Mouse (Mus musculus) midbrain, embryonic 16.5 days (tissue): ENCODE results near the gene Mlec. TPM values are rescaled to one million over a fixed set of nuclear protein-coding genes. Genes with fewer than 3 reads are reported as not detected.

Experiments
- ATAC-seq: fragments of 200-750 bp; cut with Nextera tagmentation; 2 replicates; pipeline ENCODE4 v1.8.0; 2017; ENCODE audit warnings: moderate TSS enrichment
- H3K27ac ChIP-seq: fragments of 300-500 bp; sonication (generic); 2 replicates; pipeline ENCODE4 v1.5.1; 2014; ENCODE audit warnings: mild to moderate bottlenecking, low read length, mixed read lengths
- H3K27me3 ChIP-seq: fragments of 300-500 bp; sonication (generic); 2 replicates; pipeline ENCODE4 v1.6.1; 2014; ENCODE audit warnings: low read depth, low read length, mixed read lengths; ENCODE audit not compliant: control insufficient read depth, insufficient read depth
- H3K36me3 ChIP-seq: fragments of 300-500 bp; sonication (generic); 2 replicates; pipeline ENCODE4 v1.6.1; 2014; ENCODE audit warnings: mild to moderate bottlenecking, low read length, moderate library complexity, mixed read lengths; ENCODE audit not compliant: control insufficient read depth, insufficient read depth
- H3K4me1 ChIP-seq: fragments of 300-500 bp; sonication (generic); 2 replicates; pipeline ENCODE4 v1.6.1; 2014; ENCODE audit warnings: mild to moderate bottlenecking, low read length, mixed read lengths; ENCODE audit not compliant: control insufficient read depth, insufficient read depth
- H3K4me2 ChIP-seq: fragments of 300-500 bp; sonication (generic); 2 replicates; pipeline ENCODE4 v1.6.1; 2014; ENCODE audit warnings: mild to moderate bottlenecking, low read length, mixed read lengths
- H3K4me3 ChIP-seq: fragments of 300-500 bp; sonication (generic); 2 replicates; pipeline ENCODE4 v1.5.1; 2014; ENCODE audit warnings: low read depth, mild to moderate bottlenecking, low read length, moderate library complexity, mixed read lengths
- H3K9ac ChIP-seq: fragments of 300-500 bp; sonication (generic); 2 replicates; pipeline ENCODE4 v1.6.1; 2014; ENCODE audit warnings: low read depth, low read length, mixed read lengths
- H3K9me3 ChIP-seq: fragments of 300-500 bp; sonication (generic); replicated peaks from 2 replicates; pipeline ENCODE4 v1.6.1; 2014; ENCODE audit warnings: mild to moderate bottlenecking, low read length, mixed read lengths; ENCODE audit not compliant: control insufficient read depth, poor library complexity, severe bottlenecking
- WGBS: fragments of 180-500 bp; shearing (Covaris S2); extraction: QIAGEN DNeasy Blood & Tissue Kit; methylation state at CpG from one replicate; pipeline ENCODE4 v1.1.7; 2014; 5-methylcytosine and 5-hydroxymethylcytosine counted together
- polyA plus RNA-seq: library from polyadenylated mRNA; unstranded; fragments of >200 nt; fragmentation: Nextera tagmentation; extraction: Ambion mirVana; gene quantifications from 2 replicates; pipeline ENCODE4 v1.2.1, GENCODE M21; 2015

Gene Mlec
- polyA plus RNA-seq = 22.9 and 25.4 TPM in 2 replicates

DNA sequence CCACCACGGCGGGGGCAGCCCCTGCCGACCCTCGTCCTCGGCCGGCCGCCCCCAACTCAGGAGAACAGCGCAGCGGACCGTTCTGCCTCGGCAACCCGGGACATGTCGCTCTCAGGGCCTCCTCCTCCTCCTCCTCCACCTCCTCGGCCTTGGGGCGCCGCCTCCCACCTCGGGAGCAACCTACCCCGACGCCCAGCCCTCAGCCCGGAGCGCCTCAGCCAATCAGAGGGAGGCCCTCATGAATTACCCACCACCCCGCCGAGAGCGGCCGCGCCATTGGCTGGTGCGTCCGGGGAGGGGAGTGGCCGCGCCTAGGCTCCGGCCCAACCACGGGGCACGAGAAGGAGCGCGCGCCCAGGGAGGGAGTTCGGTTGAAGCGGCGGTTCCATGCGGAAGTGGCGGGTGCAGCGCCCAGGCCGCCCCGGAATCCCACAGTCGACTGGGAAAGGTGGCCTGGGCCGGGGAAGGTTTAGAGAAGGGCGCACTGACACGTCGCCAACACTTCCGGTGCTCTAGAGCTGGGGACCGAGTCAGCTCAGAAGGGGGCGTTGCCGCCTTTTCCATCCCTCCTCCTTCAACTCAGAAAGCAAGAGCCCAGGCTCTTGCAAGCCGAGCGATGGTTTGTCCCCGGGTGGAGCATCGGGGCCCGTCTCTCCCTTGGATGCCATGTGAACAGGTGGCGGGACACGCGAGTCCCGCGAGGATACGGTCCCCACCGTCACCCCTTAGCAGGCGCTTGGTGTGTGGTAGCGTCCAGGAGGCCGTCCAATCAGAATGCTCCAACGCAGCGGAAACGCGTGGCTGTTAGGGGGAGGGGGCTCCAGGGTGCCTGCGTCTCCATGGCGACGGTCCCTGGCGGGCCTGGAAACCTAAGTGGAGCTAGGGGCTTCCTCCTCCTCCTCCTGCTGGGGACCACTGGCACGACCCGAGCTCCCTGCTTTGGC lies at the start of gene Mlec:
TSS of gene Mlec (minus strand) at position 140 of the 944 bp plus-strand sequence.
- H3K4me1 ChIP-seq = peaks cover 29% of the 10 kb centered on the region
- ATAC-seq = peak; percentile 98

DNA sequence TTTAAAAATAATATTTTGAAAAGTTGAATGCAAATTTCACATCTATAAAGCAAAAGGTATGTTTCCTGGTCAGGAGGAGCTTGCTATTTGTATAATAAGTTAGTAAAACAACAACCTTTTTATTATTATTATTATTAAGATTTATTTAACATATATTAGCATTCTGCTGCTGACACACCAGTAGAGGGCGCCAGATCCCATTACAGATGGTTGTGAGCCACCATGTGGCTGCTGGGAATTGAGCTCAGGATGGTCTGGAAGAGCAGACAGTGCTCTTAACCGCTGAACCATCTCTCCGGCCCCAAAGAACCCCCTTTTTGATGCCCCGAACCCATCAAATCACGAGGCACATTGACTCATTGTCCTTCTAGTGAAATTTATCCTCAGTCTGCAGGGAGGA lies 49.3 kb upstream of the Mlec start:
- Histone ChIP-seq H3K9ac (no peak overlapping the region), H3K4me1 (peaks cover 11% of the 10 kb centered on the region), H3K9me3 (no peaks in the 10 kb centered on the region), H3K4me3 (no peak overlapping the region), H3K4me2 (no peak overlapping the region), H3K36me3 (no peaks in the 10 kb centered on the region), H3K27me3 (no peaks in the 10 kb centered on the region), H3K27ac (no peak overlapping the region)
- 61% methylated on average over 5 of the region's 5 CpGs for WGBS
- no peak for ATAC-seq

More for the DNA sequence above, at the start of gene Mlec:
- no peaks in the 10 kb centered on the region for H3K27me3 ChIP-seq
- 0% methylated on average over 66 of the region's 78 CpGs for WGBS
- H3K4me3 ChIP-seq = peak within 1 kb of the TSS; percentile 94
- no peaks in the 10 kb centered on the region for H3K36me3 ChIP-seq
- H3K9ac ChIP-seq = peak within 1 kb of the TSS; percentile 97
- peak within 1 kb of the TSS; percentile 95 for H3K4me2 ChIP-seq
- H3K27ac ChIP-seq = peak within 1 kb of the TSS; percentile 100
- no peaks in the 10 kb centered on the region for H3K9me3 ChIP-seq

DNA sequence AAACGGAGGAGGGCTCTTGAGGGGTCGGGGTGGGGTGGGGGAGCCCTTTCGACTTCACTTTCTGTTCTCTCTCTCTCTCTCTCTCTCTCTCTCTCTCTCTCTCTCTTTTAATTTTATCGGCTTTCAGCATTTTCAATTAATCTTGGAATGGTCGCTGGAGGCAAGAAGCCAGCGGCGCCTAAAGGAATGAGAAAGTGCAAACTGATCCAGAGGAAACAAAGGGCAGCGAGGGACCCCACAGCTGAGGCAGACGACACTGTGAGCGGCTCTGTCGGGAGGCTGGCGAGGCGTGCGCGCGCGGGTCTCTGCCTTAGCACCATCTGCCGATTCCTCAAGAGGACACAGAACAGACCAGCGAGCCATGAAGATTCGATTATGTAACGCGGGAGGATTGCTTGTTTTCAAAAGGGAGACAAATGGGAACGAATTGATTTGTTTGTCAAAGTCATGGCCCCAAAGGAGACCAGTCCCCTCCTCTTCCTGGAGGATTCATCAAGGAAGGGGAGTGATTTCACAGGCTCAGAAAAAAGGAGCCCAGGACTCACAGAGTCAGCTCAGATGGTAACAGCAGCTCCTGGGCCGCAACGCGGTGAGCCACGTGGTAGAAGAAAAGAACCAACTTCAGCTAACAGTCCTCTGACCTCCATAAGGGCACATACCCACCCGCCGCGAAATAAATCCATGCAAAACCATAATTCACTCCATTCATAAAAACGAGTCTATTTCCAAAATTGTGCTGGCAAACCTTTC lies 46.8 kb upstream of the Mlec start:
- ATAC-seq = peak; percentile 89
- 2% methylated on average over 31 of the region's 31 CpGs for WGBS

DNA sequence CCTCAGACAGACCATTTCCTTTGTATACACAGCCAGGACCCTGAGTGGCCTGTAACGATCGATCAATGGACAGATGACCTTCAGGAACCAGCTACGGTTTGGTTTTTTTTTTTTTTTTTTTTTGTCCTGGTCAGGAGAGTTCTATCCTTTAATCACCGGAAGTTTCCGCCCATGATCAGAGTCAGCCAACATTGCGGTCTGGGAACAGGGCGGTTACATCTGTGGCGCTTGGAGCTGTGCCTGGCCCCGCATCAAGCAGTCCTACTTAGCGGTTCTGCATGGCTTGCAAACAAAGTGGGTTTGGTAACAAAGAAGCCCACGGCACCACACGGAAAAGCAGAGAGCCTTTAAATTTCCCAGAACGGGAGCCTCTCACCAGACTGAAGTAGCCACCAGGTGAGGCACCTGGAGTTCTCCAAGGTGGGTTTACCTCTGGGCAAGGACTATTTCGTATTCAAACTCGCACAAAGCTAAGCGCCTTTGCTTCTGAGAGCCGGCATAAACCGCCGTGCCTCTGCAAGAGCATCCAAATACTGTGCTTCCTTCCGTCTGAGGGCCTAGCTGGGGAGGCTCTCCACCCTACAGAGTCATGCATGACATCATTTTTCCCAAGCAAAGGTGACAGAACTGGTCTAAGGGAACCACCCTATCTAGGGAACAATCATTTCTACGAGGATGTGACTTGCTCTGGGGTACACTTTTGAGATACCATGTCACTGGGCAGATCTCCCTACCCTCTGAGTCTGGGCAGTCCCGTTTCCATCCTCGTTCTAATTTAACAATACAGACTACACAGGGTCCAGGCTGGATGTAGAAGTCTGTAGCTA lies 46.0 kb upstream of the Mlec start:
- Histone ChIP-seq H3K27ac (peak overlapping the region; percentile 1; the same call in 1 of the 2 replicates), H3K27me3 (no peaks in the 10 kb centered on the region), H3K36me3 (no peaks in the 10 kb centered on the region), H3K4me1 (peaks cover 11% of the 10 kb centered on the region), H3K4me3 (peak overlapping the region; percentile 26), H3K9ac (peak overlapping the region; percentile 55; the same call in 1 of the 2 replicates), H3K4me2 (peak overlapping the region; percentile 60), H3K9me3 (no peaks in the 10 kb centered on the region)
- 9% methylated on average over 23 of the region's 23 CpGs for WGBS
- 0 out of 2 replicates have a peak, but pooled peaks have one; percentile 62 for ATAC-seq

More for the DNA sequence above, 46.8 kb upstream of the Mlec start:
- H3K27ac ChIP-seq = peak overlapping the region; percentile 47; the same call in 1 of the 2 replicates
- peak overlapping the region; percentile 55; the same call in 1 of the 2 replicates for H3K9ac ChIP-seq
- H3K27me3 ChIP-seq = no peaks in the 10 kb centered on the region
- peak overlapping the region; percentile 60 for H3K4me2 ChIP-seq
- H3K36me3 ChIP-seq = no peaks in the 10 kb centered on the region
- no peaks in the 10 kb centered on the region for H3K9me3 ChIP-seq
- peak overlapping the region; percentile 26 for H3K4me3 ChIP-seq
- H3K4me1 ChIP-seq = peaks cover 11% of the 10 kb centered on the region

DNA sequence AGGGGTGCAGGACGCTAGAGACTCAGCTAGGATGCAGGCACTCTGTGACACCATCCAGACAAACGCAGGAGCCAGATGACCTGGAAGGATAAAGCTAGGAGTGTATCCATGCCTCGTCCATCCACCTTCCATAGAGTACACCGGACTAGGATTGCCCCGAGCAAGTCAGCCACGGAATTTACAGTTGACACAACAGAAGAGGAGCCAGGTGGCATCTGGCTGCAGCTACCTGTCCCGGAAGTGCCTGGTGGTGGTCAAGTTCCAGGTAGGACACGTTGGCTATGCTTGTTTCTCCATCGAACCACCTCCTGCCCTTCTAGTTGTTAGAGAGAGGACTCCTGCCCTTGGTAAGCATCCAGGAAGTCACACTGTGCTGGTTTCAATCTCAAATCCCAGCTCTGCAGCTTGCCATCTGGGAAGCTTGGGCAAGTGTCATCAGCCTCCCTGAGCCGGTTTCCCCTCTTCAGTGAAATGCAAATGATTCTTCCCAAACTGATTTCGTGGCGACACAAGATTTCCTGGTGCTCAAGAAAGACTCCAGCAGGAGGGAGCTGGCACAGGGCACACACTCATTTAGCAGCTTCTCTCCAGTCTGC lies 36.7 kb upstream of the Mlec start:
- H3K9ac ChIP-seq = peak overlapping the region; percentile 78

DNA sequence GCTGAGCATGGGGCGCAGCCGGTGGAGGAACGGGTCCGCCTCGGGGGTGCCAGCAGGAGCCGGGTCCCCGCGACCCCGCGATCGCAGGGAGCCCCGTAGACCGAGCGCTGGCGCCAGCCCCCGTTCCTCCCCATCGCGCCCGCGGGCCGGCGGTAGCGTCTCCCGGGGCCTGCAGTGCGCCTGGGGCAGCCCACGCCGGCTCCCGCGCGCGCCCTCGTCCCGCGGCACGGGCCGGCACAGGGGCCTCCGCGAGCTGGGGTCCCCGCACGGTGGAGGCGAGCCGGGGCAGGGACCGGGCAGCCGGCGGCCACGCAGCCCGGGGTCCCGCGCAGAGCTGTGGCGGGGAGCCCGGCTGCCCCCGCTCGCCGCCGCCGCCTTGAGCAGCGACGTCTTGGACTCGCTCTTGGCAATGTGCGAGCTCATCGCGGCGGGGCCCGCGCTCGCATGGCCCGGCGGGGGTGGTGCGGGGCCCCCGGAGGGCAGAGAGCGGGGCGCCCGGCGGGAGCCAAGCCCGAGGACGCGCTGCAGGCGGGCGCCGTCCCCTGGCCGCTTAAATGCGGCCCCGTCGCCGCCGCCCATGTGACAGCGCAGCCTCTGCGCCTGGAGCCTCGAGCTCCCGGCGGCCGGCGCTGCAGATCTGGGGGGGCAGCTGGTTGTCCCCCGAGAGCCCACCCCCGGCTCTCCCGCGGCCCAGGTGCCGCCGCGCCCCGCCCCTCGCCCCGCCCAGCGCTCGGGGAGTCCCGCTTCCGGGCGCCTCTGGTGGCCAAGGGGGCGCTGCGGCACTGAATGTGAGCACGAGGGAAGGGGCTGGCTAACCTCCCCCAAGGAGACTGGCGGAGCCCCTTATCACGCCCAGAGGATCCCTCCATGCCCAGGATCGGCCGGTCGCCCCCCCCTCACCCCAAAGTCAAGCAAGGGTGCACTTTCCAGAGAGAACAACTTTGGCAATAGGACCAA lies 36.0 kb upstream of the Mlec start, which contains the start of gene Cabp1:
TSS of gene Cabp1 (minus strand) at position 713 of the 957 bp plus-strand sequence.
- ATAC-seq = peak; percentile 71
- H3K27me3 ChIP-seq = peaks cover 18% of the 10 kb centered on the region

More for the DNA sequence above, 36.7 kb upstream of the Mlec start:
- H3K27me3 ChIP-seq = peaks cover 18% of the 10 kb centered on the region
- H3K36me3 ChIP-seq = no peaks in the 10 kb centered on the region
- WGBS = 6% methylated on average over 12 of the region's 12 CpGs
- H3K27ac ChIP-seq = no peak overlapping the region
- H3K4me1 ChIP-seq = peaks cover 17% of the 10 kb centered on the region
- H3K9me3 ChIP-seq = no peaks in the 10 kb centered on the region
- ATAC-seq = no peak; the same call in 1 of the 2 replicates
- peak overlapping the region; percentile 99 for H3K4me2 ChIP-seq
- peak overlapping the region; percentile 60; the same call in 1 of the 2 replicates for H3K4me3 ChIP-seq

DNA sequence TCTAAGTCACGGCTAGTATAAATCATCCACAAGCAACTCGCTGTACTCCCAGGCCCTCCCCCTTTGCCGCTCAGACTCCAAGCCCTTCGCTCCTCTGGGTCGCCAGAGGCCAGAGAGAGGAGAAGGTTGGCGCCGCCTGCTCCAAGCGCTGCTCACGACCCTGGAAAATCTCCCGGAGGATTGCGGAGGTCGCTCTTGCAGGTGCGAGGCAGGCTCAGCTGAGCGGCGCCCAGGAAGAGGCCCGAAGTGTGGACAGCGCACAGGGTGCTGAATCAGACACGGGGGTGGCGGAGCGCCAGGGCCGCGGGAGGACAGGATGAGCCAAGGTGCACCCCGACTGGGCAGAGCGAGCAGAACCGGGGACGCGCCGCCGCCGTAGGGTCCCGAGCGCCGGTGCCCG lies 35.2 kb upstream of the Mlec start:
- Histone ChIP-seq H3K9ac (peak overlapping the region; percentile 78), H3K9me3 (no peaks in the 10 kb centered on the region), H3K4me1 (peaks cover 17% of the 10 kb centered on the region), H3K36me3 (no peaks in the 10 kb centered on the region), H3K4me3 (peak overlapping the region; percentile 60), H3K27me3 (peaks cover 18% of the 10 kb centered on the region), H3K27ac (no peak overlapping the region), H3K4me2 (peak overlapping the region; percentile 99)
- under 1% methylated on average over 31 of the region's 34 CpGs for WGBS
- ATAC-seq = peak; percentile 16; the same call in 1 of the 2 replicates

More for the DNA sequence above, 36.0 kb upstream of the Mlec start, which contains the start of gene Cabp1:
- Histone ChIP-seq H3K4me3 (peak within 1 kb of the TSS; percentile 60), H3K4me1 (peaks cover 17% of the 10 kb centered on the region), H3K4me2 (peak within 1 kb of the TSS; percentile 99), H3K36me3 (no peaks in the 10 kb centered on the region), H3K9me3 (no peaks in the 10 kb centered on the region), H3K27ac (peak within 1 kb of the TSS; percentile 6; the same call in 1 of the 2 replicates), H3K9ac (peak within 1 kb of the TSS; percentile 78)
- WGBS = 1% methylated on average over 56 of the region's 116 CpGs
